Mouse (Mus musculus): ENCODE measurements around the gene Agfg1.

- no peak for TF ChIP-seq USF1 (IDR thresholded peaks at IDR 0.05; ENCODE audit: low read depth)
- TF ChIP-seq TCF12 (IDR thresholded peaks at IDR 0.05; ENCODE audit: insufficient read depth, poor library complexity, severe bottlenecking) = no peak
- no peak for TF ChIP-seq CEBPB (IDR thresholded peaks at IDR 0.05; ENCODE audit: insufficient read depth, poor library complexity, severe bottlenecking)
These were observed 4.7 kb upstream of the Agfg1 start for GRCm38 (mm10) chr1:82834572-82834971.

All from myocyte (in vitro differentiated cells).